Mouse (Mus musculus) heart, postnatal 14 days (tissue): Measurements from ENCODE around the gene Gss. TPM values are rescaled to one million over a fixed set of nuclear protein-coding genes. Genes with fewer than 3 reads are reported as not detected.

Source experiments
- DNase-seq, 2 experiments: peaks; one replicate each; pipeline ENCODE4 v3.0.0; 2021 to 2022
- intact Hi-C: fragments of 180-260 bp; cut with DNase I; formaldehyde crosslinking; loops from one replicate; pipeline ENCODE4 v1.15.1; 2025
- microRNA-seq, 2 experiments: library from miRNA; unstranded; fragments of <30 nt; microRNA quantifications; one replicate each; pipeline ENCODE4 v1.2.0; 2021 to 2022
- total RNA-seq, 2 experiments: library from RNA; stranded (reverse); gene quantifications; 2 replicates each; pipeline ENCODE4 v1.2.3; 2021

The Gss gene
- total RNA-seq, 2 experiments from 2014 or later: 14.5 to 15.9 TPM

DNA sequence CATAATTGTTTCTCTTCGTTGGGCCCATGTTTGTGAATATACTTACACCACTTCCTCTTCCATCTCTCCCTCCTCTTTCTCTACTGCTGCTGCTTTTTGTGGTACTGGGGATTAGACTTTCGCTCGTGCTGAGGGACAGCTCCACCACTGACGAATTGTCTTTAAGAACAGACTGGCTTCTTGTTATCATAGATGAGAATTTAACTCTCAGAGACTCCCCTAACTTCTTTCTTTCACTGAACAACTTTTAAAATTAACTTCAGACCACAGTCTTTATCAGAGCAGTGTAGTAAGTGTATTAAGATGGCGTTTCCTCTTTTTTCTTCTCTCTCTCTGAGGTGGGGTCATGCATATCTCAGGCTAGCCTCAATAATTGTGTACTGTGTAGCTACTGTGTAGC is 68.9 kb downstream of the Gss start:
- intact Hi-C loops: no loop called here
- DNase-seq: no peak

DNA sequence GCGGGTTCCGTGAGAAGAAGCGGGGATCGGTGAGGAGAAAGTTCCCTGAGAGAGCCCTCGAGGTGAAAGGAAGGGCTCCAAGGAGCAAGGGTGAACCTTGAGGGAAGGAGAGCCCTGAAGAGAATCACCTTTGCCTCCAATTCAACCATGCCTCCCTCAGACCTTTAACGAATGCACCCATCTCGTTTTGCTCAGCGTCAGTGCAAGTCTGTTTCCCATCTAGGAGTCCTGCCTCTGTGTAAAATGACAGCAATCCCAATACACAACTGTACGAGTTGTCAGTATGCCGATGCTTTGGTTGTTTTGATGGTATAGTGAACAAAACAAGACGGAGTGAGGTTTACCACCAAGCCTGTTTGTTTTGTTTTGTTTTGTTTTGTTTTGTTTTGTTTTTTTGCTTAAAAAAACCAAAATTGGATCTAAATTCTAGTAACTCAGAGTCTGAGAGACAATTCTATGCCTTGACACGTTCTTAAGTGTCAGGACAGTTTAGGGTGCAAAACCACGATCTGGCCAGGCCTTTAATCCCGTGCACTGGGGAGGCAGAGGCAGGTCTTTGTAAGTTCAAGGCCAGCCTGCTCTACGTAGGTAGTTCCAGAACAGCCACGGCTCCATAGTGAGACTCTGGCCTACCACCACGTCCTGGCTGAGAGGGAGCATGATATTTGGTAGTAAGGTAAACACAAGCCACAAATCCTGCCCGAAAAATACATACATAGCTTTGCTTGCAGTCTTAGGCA is 73.9 kb downstream of the Gss start:
- no peak for DNase-seq
- intact Hi-C loops: no loop called here

- peak; percentile 98 for DNase-seq
- intact Hi-C loops: loop anchor here (2.0 kb wide), 2 partner anchors 101 to 247 kb away; no protein-coding TSS in a partner anchor
Measured at GRCm38 (mm10) chr2:155517455-155518423, 74.9 kb downstream of the Gss start, which contains the start of the genes Acss2 and Ggt7. Gene Acss2 (plus strand): TSS chr2:155517948. Gene Ggt7 (minus strand): TSS chr2:155518237.

DNA sequence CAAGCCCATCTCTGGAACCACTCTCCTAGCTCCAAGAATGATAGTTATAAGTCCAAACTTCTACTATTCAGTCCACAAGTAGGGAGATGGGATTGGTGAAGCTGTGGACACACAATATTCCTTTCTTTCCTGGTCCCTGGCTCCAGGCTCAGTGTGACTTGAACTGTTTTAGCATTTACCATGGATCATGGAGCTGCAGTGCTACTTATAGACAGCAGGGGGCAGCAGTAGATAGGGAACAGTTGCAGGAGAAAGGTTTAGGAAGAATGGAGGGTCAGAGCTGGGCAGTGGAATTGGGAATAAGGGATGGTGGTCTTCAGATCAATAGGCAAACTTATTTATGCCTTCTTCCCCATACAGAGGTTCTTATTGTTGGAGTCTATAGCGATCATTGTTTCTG is 76.7 kb downstream of the Gss start:
- intact Hi-C loops: loop anchor here (1.0 to 2.0 kb wide), 3 partner anchors 68 to 249 kb away; no protein-coding TSS in a partner anchor

GRCm38 (mm10) chr2:155514666-155515065 is 77.9 kb downstream of the Gss start:
- peak; percentile 75 to 76 for DNase-seq
- intact Hi-C loops: no loop called here

More for the DNA sequence above, 76.7 kb downstream of the Gss start:
- DNase-seq: peak; percentile 66 to 84

DNA sequence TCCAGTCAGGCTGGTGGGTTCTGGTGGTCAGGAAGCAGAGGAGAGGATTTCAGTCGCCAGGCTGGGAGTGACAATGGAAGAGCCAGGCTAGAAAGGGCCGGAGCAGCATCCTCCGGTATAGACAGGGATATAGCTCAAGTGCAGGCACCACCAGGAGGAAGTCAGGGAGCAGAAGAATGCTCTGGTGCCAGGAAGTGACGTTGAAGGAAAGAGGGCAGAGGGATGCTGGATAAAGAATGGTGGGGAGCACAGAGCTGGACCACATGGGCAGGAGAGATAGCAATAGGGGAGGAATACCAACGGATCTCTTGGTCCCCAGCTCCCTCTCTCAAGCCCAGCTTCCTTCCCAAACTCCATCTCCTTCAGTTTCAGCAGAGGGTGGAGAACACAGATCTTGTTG is 79.1 kb downstream of the Gss start:
- intact Hi-C loops: no loop called here
- no peak for DNase-seq

Small RNA genes within 50 kb of the gene (microRNA-seq; reads per million reads assigned to microRNA genes)
- 3.6 to 4,901 reads per million in 2 experiments for gene Mir499

Other genes starting within 250 kb of the Gss start
- 10 to 100 TPM; 29.6 TPM for gene Pigu, start 235.4 kb downstream of the Gss start, total RNA-seq
- gene Trp53inp2, start 211.8 kb downstream of the Gss start, total RNA-seq: 100 to 1,000 TPM; 560 to 604 TPM
- 10 to 100 TPM; 33.4 to 34.7 TPM for gene Ncoa6, start 118.9 kb downstream of the Gss start, total RNA-seq
- 10 to 100 TPM; 34.1 to 34.2 TPM for gene Acss2, start 74.9 kb downstream of the Gss start, total RNA-seq
- under 1 TPM; 0.74 to 0.78 TPM for gene Ggt7, start 74.6 kb downstream of the Gss start, total RNA-seq
- 10 to 100 TPM; 31.7 to 37.8 TPM for gene Myh7b, start 18.4 kb upstream of the Gss start, total RNA-seq
- gene Trpc4ap, start 99.6 kb upstream of the Gss start, total RNA-seq: 10 to 100 TPM; 81.3 to 82.5 TPM
- gene Edem2, start 136.7 kb upstream of the Gss start, total RNA-seq: 1 to 10 TPM; 7.8 to 9.5 TPM
- gene Gm17581, start 143.1 kb upstream of the Gss start, total RNA-seq: not detected
- gene Procr, start 158.3 kb upstream of the Gss start, total RNA-seq: 1 to 10 TPM; 4.8 to 6.1 TPM
- under 1 TPM in 1 of 2 experiments, not detected in 1; 0.07 TPM for gene Mmp24, start 182.5 kb upstream of the Gss start, total RNA-seq
- gene BC029722, start 226.6 kb upstream of the Gss start, total RNA-seq: 10 to 100 TPM; 19.1 to 19.3 TPM
- 10 to 100 TPM; 54.3 to 69.8 TPM for gene Eif6, start 234.1 kb upstream of the Gss start, total RNA-seq
- not detected for gene Fam83c, start 242.0 kb upstream of the Gss start, total RNA-seq